Mouse (Mus musculus) CH12.LX (cell line): ENCODE data around the gene Gm20388. TPM values are rescaled to one million over a fixed set of nuclear protein-coding genes. Genes with fewer than 3 reads are reported as not detected.

ENCODE experiments used
- DNase-seq: peaks from one replicate; pipeline ENCODE4 v3.0.0-alpha.2; 2013; ENCODE audit errors: extremely low read depth
- H3K27ac ChIP-seq: 2 replicates; pipeline ENCODE4 v1.5.1; 2012; ENCODE audit warnings: low read depth, mild to moderate bottlenecking, control low read depth, moderate library complexity; ENCODE audit not compliant: insufficient read depth
- H3K27me3 ChIP-seq: replicated peaks from 2 replicates; pipeline ENCODE3; 2012; ENCODE audit warnings: inconsistent platforms
- H3K36me3 ChIP-seq, 2 experiments: replicated peaks in 1 of 2; 2 replicates each; pipeline versions ENCODE3 to v1.6.1; 2012; ENCODE audit warnings: inconsistent platforms in 1 of 2, low read length in 1 of 2, mild to moderate bottlenecking in 1 of 2, mixed read lengths in 1 of 2, moderate library complexity in 1 of 2; ENCODE audit not compliant: control insufficient read depth in 1 of 2, insufficient read depth in 1 of 2
- H3K4me1 ChIP-seq, 2 experiments: 2 replicates each; pipeline ENCODE4 v1.6.1; 2012; ENCODE audit warnings: inconsistent platforms in 1 of 2, moderate library complexity in 1 of 2; ENCODE audit not compliant: insufficient read depth in 2 of 2, control insufficient read depth in 1 of 2
- H3K4me2 ChIP-seq: 2 replicates; pipeline ENCODE4 v1.6.1; 2012; ENCODE audit warnings: low read depth, mild to moderate bottlenecking, control low read depth; ENCODE audit not compliant: poor library complexity, insufficient read depth, severe bottlenecking
- H3K4me3 ChIP-seq, 3 experiments: fragments of 150-350 bp in 1 of 3; sonication (generic) in 1 of 3; replicated peaks in 1 of 3; 2 replicates each; pipeline versions ENCODE3 to v1.5.1; 2011 to 2012; ENCODE audit warnings: low read depth in 2 of 3, low read length in 2 of 3, mild to moderate bottlenecking in 2 of 3, moderate library complexity in 2 of 3, control low read depth in 1 of 3, improper control_type of control experiment in 1 of 3, inconsistent platforms in 1 of 3, mixed read lengths in 1 of 3; ENCODE audit not compliant: poor library complexity in 1 of 3
- H3K79me2 ChIP-seq: replicated peaks from 2 replicates; pipeline ENCODE4 v1.6.1; 2012; ENCODE audit warnings: mild to moderate bottlenecking, moderate library complexity; ENCODE audit not compliant: control insufficient read depth, poor library complexity, insufficient read depth, severe bottlenecking; ENCODE audit errors: extremely low read depth
- H3K9ac ChIP-seq: 2 replicates; pipeline ENCODE4 v1.6.1; 2012; ENCODE audit warnings: low read depth, mild to moderate bottlenecking, control low read depth, moderate library complexity; ENCODE audit not compliant: insufficient read depth
- H3K9me3 ChIP-seq: replicated peaks from 2 replicates; pipeline ENCODE3; 2012; ENCODE audit warnings: low read length, inconsistent platforms, mixed read lengths
- BHLHE40 ChIP-seq: IDR thresholded peaks from 2 replicates; pipeline ENCODE4 v1.6.1; 2011; ENCODE audit warnings: mild to moderate bottlenecking, low read depth, low read length, improper control_type of control experiment
- CHD1 ChIP-seq: IDR thresholded peaks from 2 replicates; pipeline ENCODE4 v1.6.1; 2012; ENCODE audit warnings: low read depth, low read length, improper control_type of control experiment, inconsistent platforms
- CTCF ChIP-seq, 2 experiments: IDR thresholded peaks in 1 of 2; conservative IDR thresholded peaks in 1 of 2; 2 replicates each; pipeline ENCODE4 v1.5.1; 2011 to 2012; ENCODE audit warnings: low read depth in 2 of 2, low read length in 2 of 2, improper control_type of control experiment in 1 of 2, inconsistent platforms in 1 of 2, mild to moderate bottlenecking in 1 of 2, moderate library complexity in 1 of 2
- E2F4 ChIP-seq: IDR thresholded peaks from 2 replicates; pipeline ENCODE4 v1.6.1; 2011; ENCODE audit warnings: low read depth, low read length, improper control_type of control experiment; ENCODE audit not compliant: insufficient replicate concordance
- ELF1 ChIP-seq: IDR thresholded peaks from 2 replicates; pipeline ENCODE4 v1.6.1; 2014; ENCODE audit warnings: low read depth, mild to moderate bottlenecking, inconsistent platforms, low read length, improper control_type of control experiment
- EP300 ChIP-seq: IDR thresholded peaks from 2 replicates; pipeline ENCODE4 v1.6.1; 2011; ENCODE audit warnings: low read length, improper control_type of control experiment
- ETS1 ChIP-seq: conservative IDR thresholded peaks from 2 replicates; pipeline ENCODE4 v1.6.1; 2012; ENCODE audit warnings: low read depth, mild to moderate bottlenecking, inconsistent platforms, low read length, improper control_type of control experiment, moderate library complexity
- GABPA ChIP-seq: IDR thresholded peaks from 2 replicates; pipeline ENCODE4 v1.6.1; 2012; ENCODE audit warnings: low read depth, low read length, improper control_type of control experiment, inconsistent platforms; ENCODE audit not compliant: insufficient replicate concordance
- HCFC1 ChIP-seq: IDR thresholded peaks from 2 replicates; pipeline ENCODE4 v1.6.1; 2012; ENCODE audit warnings: low read depth, mild to moderate bottlenecking, inconsistent platforms, low read length, improper control_type of control experiment
- JUN ChIP-seq: IDR thresholded peaks from 2 replicates; pipeline ENCODE4 v1.6.1; 2011; ENCODE audit warnings: low read depth, mild to moderate bottlenecking, low read length, improper control_type of control experiment, moderate library complexity; ENCODE audit not compliant: insufficient read depth
- KAT2A ChIP-seq: IDR thresholded peaks from 2 replicates; pipeline ENCODE4 v1.6.1; 2012; ENCODE audit warnings: low read length, improper control_type of control experiment, inconsistent platforms; ENCODE audit not compliant: insufficient replicate concordance
- MAFK ChIP-seq: IDR thresholded peaks from 2 replicates; pipeline ENCODE4 v1.6.1; 2011; ENCODE audit warnings: low read length, improper control_type of control experiment; ENCODE audit not compliant: insufficient replicate concordance
- MAX ChIP-seq: IDR thresholded peaks from 2 replicates; pipeline ENCODE4 v1.6.1; 2011; ENCODE audit warnings: low read length, improper control_type of control experiment
- MAZ ChIP-seq: IDR thresholded peaks from 2 replicates; pipeline ENCODE4 v1.6.1; 2012; ENCODE audit warnings: low read depth, mild to moderate bottlenecking, inconsistent platforms, low read length, improper control_type of control experiment, moderate library complexity
- MEF2A ChIP-seq: IDR thresholded peaks from 2 replicates; pipeline ENCODE4 v1.6.1; 2014; ENCODE audit warnings: low read depth, mild to moderate bottlenecking, inconsistent platforms, low read length, improper control_type of control experiment, borderline replicate concordance
- MXI1 ChIP-seq: IDR thresholded peaks from 2 replicates; pipeline ENCODE4 v1.6.1; 2011; ENCODE audit warnings: mild to moderate bottlenecking, low read depth, low read length, improper control_type of control experiment
- MYC ChIP-seq: IDR thresholded peaks from 2 replicates; pipeline ENCODE4 v1.6.1; 2011; ENCODE audit warnings: low read depth, mild to moderate bottlenecking, improper control_type of control experiment, low read length
- NRF1 ChIP-seq: IDR thresholded peaks from 2 replicates; pipeline ENCODE4 v1.6.1; 2014; ENCODE audit warnings: low read depth, mild to moderate bottlenecking, inconsistent platforms, low read length, improper control_type of control experiment, moderate library complexity
- PAX5 ChIP-seq: IDR thresholded peaks from 2 replicates; pipeline ENCODE4 v1.6.1; 2012; ENCODE audit warnings: low read length, inconsistent platforms, mixed read lengths
- POLR2A ChIP-seq: IDR thresholded peaks from 2 replicates; pipeline ENCODE4 v1.6.1; 2011; ENCODE audit warnings: low read depth, mild to moderate bottlenecking, improper control_type of control experiment, low read length
- POLR2AphosphoS2 ChIP-seq: IDR thresholded peaks from 2 replicates; pipeline ENCODE4 v1.6.1; 2011; ENCODE audit warnings: low read depth, low read length, improper control_type of control experiment
- RAD21 ChIP-seq: IDR thresholded peaks from 2 replicates; pipeline ENCODE4 v1.6.1; 2011; ENCODE audit warnings: low read depth, mild to moderate bottlenecking, low read length, improper control_type of control experiment, moderate library complexity
- RCOR1 ChIP-seq: conservative IDR thresholded peaks from 2 replicates; pipeline ENCODE4 v1.6.1; 2012; ENCODE audit warnings: low read depth, mild to moderate bottlenecking, inconsistent platforms, low read length, improper control_type of control experiment
- SIN3A ChIP-seq: IDR thresholded peaks from 2 replicates; pipeline ENCODE4 v1.6.1; 2012; ENCODE audit warnings: low read length, improper control_type of control experiment, inconsistent platforms
- TBP ChIP-seq: conservative IDR thresholded peaks from 2 replicates; pipeline ENCODE4 v1.6.1; 2011; ENCODE audit warnings: low read depth, low read length, improper control_type of control experiment
- USF2 ChIP-seq: conservative IDR thresholded peaks from 2 replicates; pipeline ENCODE4 v1.6.1; 2011; ENCODE audit warnings: low read depth, low read length, improper control_type of control experiment
- ZC3H11A ChIP-seq: IDR thresholded peaks from 2 replicates; pipeline ENCODE4 v1.6.1; 2012; ENCODE audit warnings: low read depth, mild to moderate bottlenecking, inconsistent platforms, low read length, improper control_type of control experiment
- ZKSCAN1 ChIP-seq: IDR thresholded peaks from 2 replicates; pipeline ENCODE4 v1.6.1; 2012; ENCODE audit warnings: low read depth, inconsistent platforms, low read length, improper control_type of control experiment, borderline replicate concordance
- ZMIZ1 ChIP-seq: IDR thresholded peaks from 2 replicates; pipeline ENCODE4 v1.6.1; 2012; ENCODE audit warnings: low read depth, mild to moderate bottlenecking, inconsistent platforms, low read length, improper control_type of control experiment
- ZNF384 ChIP-seq: IDR thresholded peaks from 2 replicates; pipeline ENCODE4 v1.6.1; 2012; ENCODE audit warnings: low read depth, low read length, improper control_type of control experiment, inconsistent platforms
- dilution Hi-C: fragments of 300-500 bp; cut with MboI; formaldehyde crosslinking; loops from 2 replicates; pipeline ENCODE4 v1.14.3; 2020; ENCODE audit warnings: low sequenced_read_pairs; ENCODE audit not compliant: extremely low pct_unique_long_range_greater_than_20kb, extremely low pct_ligation_motif_present
- in situ Hi-C: fragments of 300-500 bp; cut with MboI; formaldehyde crosslinking; loops from 3 replicates; pipeline ENCODE4 v1.14.3; 2019; ENCODE audit warnings: low sequenced_read_pairs, low pct_ligation_motif_present, low pct_unique_long_range_greater_than_20kb, mixed read lengths
- polyA plus RNA-seq: library from polyadenylated mRNA; unstranded; fragments of >175 nt; gene quantifications from 2 replicates; pipeline ENCODE4 v1.2.1, GENCODE M21; 2012; ENCODE audit warnings: low read depth; ENCODE audit not compliant: insufficient read length
- total RNA-seq, 2 experiments: library from RNA; depleted of rRNA; stranded (reverse); fragments of 300-350 nt in 1 of 2; fragments of >200 nt in 1 of 2; gene quantifications; 2 replicates each; pipeline ENCODE4 v1.2.3; 2012 to 2014

Gene Gm20388
- total and polyA plus RNA-seq, 3 experiments, result 14.8 to 26.3 (median 22.2) TPM

- no peak for DNase-seq
- dilution Hi-C loops, result no loop called here
These were observed 3301.2 kb downstream of the Gm20388 start for GRCm38 (mm10) chr8:123211876-123212275.

GRCm38 (mm10) chr8:123212321-123213117 lies 3301.9 kb downstream of the Gm20388 start, which contains the start of the genes Chmp1a and Spata33:
Gene Chmp1a, minus strand, starts transcription at chr8:123212763.
Gene Spata33, plus strand, starts transcription at chr8:123212832.
- Histone ChIP-seq H3K36me3 (peaks cover 30 to 35% of the 10 kb centered on the region in 2 experiments), H3K4me2 (peak within 1 kb of the TSS; percentile 87), H3K9ac (peak within 1 kb of the TSS; percentile 99), H3K27ac (no peak within 1 kb of the TSS), H3K79me2 (peaks cover 16% of the 10 kb centered on the region), H3K9me3 (no peaks in the 10 kb centered on the region), H3K27me3 (peaks cover 5% of the 10 kb centered on the region), H3K4me3 (peak within 1 kb of the TSS; percentile 87 to 99 (median 96)), H3K4me1 (peaks cover 0 to 17% of the 10 kb centered on the region in 2 experiments; a peak in 2 of 4 replicates)
- peak; percentile 87 for DNase-seq
- dilution Hi-C loops, result no loop called here
- in situ Hi-C loops, result no loop called here
- no peak for TF ChIP-seq ZC3H11A
- peak; percentile 80 for TF ChIP-seq HCFC1
- TF ChIP-seq POLR2AphosphoS2, result no peak
- TF ChIP-seq ZKSCAN1, result no peak
- no peak for TF ChIP-seq ZNF384
- no peak for TF ChIP-seq USF2
- no peak for TF ChIP-seq JUN
- TF ChIP-seq MAZ, result peak; percentile 44; the same call in 1 of the 2 replicates
- 0 out of 2 replicates have a peak, but pooled peaks have one; percentile 8 for TF ChIP-seq NRF1
- TF ChIP-seq RCOR1, result no peak
- 0 out of 2 replicates have a peak, but pooled peaks have one; percentile 64 for TF ChIP-seq KAT2A
- no peak for TF ChIP-seq TBP
- TF ChIP-seq E2F4, result no peak
- TF ChIP-seq CHD1, result no peak
- peak; percentile 58; the same call in 1 of the 2 replicates for TF ChIP-seq MEF2A
- no peak for TF ChIP-seq EP300
- peak; percentile 82 for TF ChIP-seq ZMIZ1
- TF ChIP-seq MYC, result no peak
- peak; percentile 32 to 78; a peak in 3 of 4 replicates for TF ChIP-seq CTCF (conservative IDR thresholded peaks at IDR 0.05 in 1 of 2, IDR thresholded peaks at IDR 0.05 in 1 of 2; ENCODE audit: low read depth in 2 of 2, low read length in 2 of 2)
- TF ChIP-seq MXI1, result peak; percentile 89
- TF ChIP-seq PAX5, result no peak
- peak; percentile 97 for TF ChIP-seq ELF1
- TF ChIP-seq MAX, result no peak
- peak; percentile 88 for TF ChIP-seq POLR2A
- TF ChIP-seq GABPA, result no peak
- TF ChIP-seq SIN3A, result peak; percentile 97
- peak; percentile 44 for TF ChIP-seq RAD21
- TF ChIP-seq MAFK, result no peak
- TF ChIP-seq ETS1, result 0 out of 2 replicates have a peak, but pooled peaks have one; percentile 6
- TF ChIP-seq BHLHE40, result peak; percentile 73

More at GRCm38 (mm10) chr8:123211876-123212275, 3301.2 kb downstream of the Gm20388 start:
- in situ Hi-C loops, result no loop called here
- H3K36me3 ChIP-seq, result peaks cover 36 to 41% of the 10 kb centered on the region in 2 experiments
- H3K79me2 ChIP-seq, result peaks cover 16% of the 10 kb centered on the region
- no peak overlapping the region for H3K27ac ChIP-seq
- peaks cover 5% of the 10 kb centered on the region for H3K27me3 ChIP-seq
- peak overlapping the region; percentile 99 for H3K9ac ChIP-seq
- H3K4me3 ChIP-seq, result peak overlapping the region; percentile 87 to 99 (median 96)
- H3K4me1 ChIP-seq, result peaks cover 0 to 17% of the 10 kb centered on the region in 2 experiments; a peak in 2 of 4 replicates
- H3K4me2 ChIP-seq, result peak overlapping the region; percentile 87
- TF ChIP-seq USF2 (no peak), POLR2AphosphoS2 (no peak), MAFK (no peak)
- TF ChIP-seq, all 38 proteins: peak for 0
- no peaks in the 10 kb centered on the region for H3K9me3 ChIP-seq
